Mouse (Mus musculus) bone marrow, adult 2 months (tissue): Measurements from ENCODE around the gene Naa60.

Source experiments
- CTCF ChIP-seq: fragments of 200-500 bp; IDR thresholded peaks from 2 replicates; pipeline ENCODE4 v1.5.1; 2011; ENCODE audit warnings: low read length, control low read depth; ENCODE audit not compliant: control insufficient read depth, insufficient read depth
- POLR2A ChIP-seq: fragments of 200-500 bp; IDR thresholded peaks from 2 replicates; pipeline ENCODE4 v1.6.1; 2011; ENCODE audit warnings: low read depth, mild to moderate bottlenecking, control low read depth, low read length, borderline replicate concordance; ENCODE audit not compliant: control insufficient read depth

DNA sequence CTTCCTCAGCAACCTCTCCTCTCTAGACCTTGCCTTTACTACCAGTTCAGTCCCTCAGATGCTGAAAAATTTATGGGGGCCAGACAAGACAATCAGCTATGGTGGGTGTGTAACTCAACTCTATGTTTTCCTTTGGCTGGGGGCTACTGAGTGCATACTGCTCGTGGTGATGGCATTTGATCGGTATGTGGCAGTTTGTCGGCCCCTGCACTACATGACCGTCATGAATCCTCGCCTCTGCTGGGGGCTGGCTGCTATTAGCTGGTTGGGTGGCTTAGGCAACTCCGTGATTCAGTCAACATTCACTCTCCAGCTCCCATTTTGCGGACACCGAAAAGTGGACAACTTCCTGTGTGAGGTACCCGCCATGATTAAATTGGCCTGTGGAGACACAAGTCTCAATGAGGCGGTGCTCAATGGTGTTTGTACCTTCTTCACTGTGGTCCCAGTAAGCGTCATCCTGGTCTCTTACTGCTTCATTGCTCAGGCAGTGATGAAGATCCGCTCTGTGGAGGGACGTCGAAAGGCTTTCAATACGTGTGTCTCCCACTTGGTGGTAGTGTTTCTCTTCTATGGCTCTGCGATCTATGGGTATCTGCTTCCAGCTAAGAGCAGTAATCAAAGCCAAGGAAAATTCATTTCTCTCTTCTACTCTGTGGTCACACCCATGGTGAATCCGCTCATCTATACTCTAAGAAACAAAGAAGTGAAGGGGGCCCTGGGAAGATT, 32.9 kb upstream of the Naa60 start:
- TF ChIP-seq POLR2A (no peak), CTCF (peak; percentile 34; the same call in 1 of the 2 replicates)
